Mouse (Mus musculus): ENCODE measurements around the gene Tedc2. TPM values are rescaled to one million over a fixed set of nuclear protein-coding genes. Genes with fewer than 3 reads are reported as not detected.
A peak's percentile ranks its signal among the peaks of the same experiment; 100 is the strongest.

Tedc2 gene
- total and polyA plus RNA-seq, 3 experiments: 22.6 to 24.6 TPM; not detected in 1

GRCm38 (mm10) chr17:24169317-24170065 lies 51.2 kb downstream of the Tedc2 start, which contains the start of gene Atp6v0c (continued):
- TF ChIP-seq CTCF (IDR thresholded peaks at IDR 0.05 in 2 of 3, conservative IDR thresholded peaks at IDR 0.05 in 1 of 3; ENCODE audit: control insufficient read depth in 1 of 3, insufficient read depth in 1 of 3, low read depth in 2 of 3, low read length in 3 of 3, poor library complexity in 1 of 3, severe bottlenecking in 1 of 3) (no peak), TBP (IDR thresholded peaks at IDR 0.05; ENCODE audit: low read depth, low read length) (peak; percentile 52; the same call in 1 of the 2 replicates), ZKSCAN1 (IDR thresholded peaks at IDR 0.05; ENCODE audit: low read depth, low read length) (no peak), POLR2A (IDR thresholded peaks at IDR 0.05; ENCODE audit: control insufficient read depth in 1 of 2, insufficient read depth in 1 of 2, low read depth in 1 of 2, low read length in 2 of 2, poor library complexity in 1 of 2) (peak; percentile 19 to 81; a peak in 3 of 4 replicates), TCF12 (IDR thresholded peaks at IDR 0.05; ENCODE audit: low read depth, low read length) (peak; percentile 33), MAZ (IDR thresholded peaks at IDR 0.05; ENCODE audit: low read depth, low read length) (no peak; the same call in 1 of the 2 replicates), ZC3H11A (IDR thresholded peaks at IDR 0.05; ENCODE audit: low read depth, low read length) (no peak), SIN3A (IDR thresholded peaks at IDR 0.05; ENCODE audit: low read length) (peak; percentile 79), MXI1 (IDR thresholded peaks at IDR 0.05; ENCODE audit: low read depth, low read length) (no peak), ZMIZ1 (IDR thresholded peaks at IDR 0.05; ENCODE audit: low read depth, low read length) (peak; percentile 74), GATA1 (IDR thresholded peaks at IDR 0.05; ENCODE audit: low read depth, low read length) (no peak), POLR2AphosphoS2 (IDR thresholded peaks at IDR 0.05; ENCODE audit: low read length) (peak; percentile 94), USF1 (IDR thresholded peaks at IDR 0.05; ENCODE audit: low read depth, low read length) (peak; percentile 94), USF2 (IDR thresholded peaks at IDR 0.05; ENCODE audit: borderline replicate concordance in 1 of 2, insufficient read depth in 1 of 2, low read depth in 1 of 2, low read length in 2 of 2) (peak; percentile 26 to 69; a peak in 2 of 4 replicates), RCOR1 (IDR thresholded peaks at IDR 0.05; ENCODE audit: low read depth, low read length) (no peak), EP300 (IDR thresholded peaks at IDR 0.05; ENCODE audit: low read depth in 1 of 2, low read length in 2 of 2) (no peak)

- TF ChIP-seq BHLHE40 (IDR thresholded peaks at IDR 0.05; ENCODE audit: borderline replicate concordance, low read depth, low read length) (0 out of 2 replicates have a peak, but pooled peaks have one; percentile 2), MXI1 (IDR thresholded peaks at IDR 0.05; ENCODE audit: low read depth, low read length) (peak; percentile 31), RCOR1 (IDR thresholded peaks at IDR 0.05; ENCODE audit: low read depth, low read length) (no peak), USF2 (IDR thresholded peaks at IDR 0.05; ENCODE audit: borderline replicate concordance in 1 of 2, insufficient read depth in 1 of 2, low read depth in 1 of 2, low read length in 2 of 2) (no peak), MAZ (IDR thresholded peaks at IDR 0.05; ENCODE audit: low read depth, low read length) (peak; percentile 53; the same call in 1 of the 2 replicates), ZMIZ1 (IDR thresholded peaks at IDR 0.05; ENCODE audit: low read depth, low read length) (peak; percentile 64; the same call in 1 of the 2 replicates), GABPA (IDR thresholded peaks at IDR 0.05; ENCODE audit: low read depth, low read length) (peak; percentile 46; the same call in 1 of the 2 replicates), POLR2A (IDR thresholded peaks at IDR 0.05; ENCODE audit: control insufficient read depth in 1 of 2, insufficient read depth in 1 of 2, low read depth in 1 of 2, low read length in 2 of 2, poor library complexity in 1 of 2) (peak; percentile 18 to 36; a peak in 1 of 4 replicates), EP300 (IDR thresholded peaks at IDR 0.05; ENCODE audit: low read depth in 1 of 2, low read length in 2 of 2) (0 out of 4 replicates have a peak, but pooled peaks of 1 of the 2 experiments have one; percentile 8), GATA1 (IDR thresholded peaks at IDR 0.05; ENCODE audit: low read depth, low read length) (no peak), ETS1 (IDR thresholded peaks at IDR 0.05; ENCODE audit: low read depth, low read length) (peak; percentile 44; the same call in 1 of the 2 replicates)
- Histone ChIP-seq H3K4me1 (ENCODE audit: control insufficient read depth in 1 of 2, insufficient read depth in 2 of 2, low read length in 2 of 2) (peaks cover 11 to 33% of the 10 kb centered on the region in 2 experiments), H3K9me3 (replicated peaks; ENCODE audit: insufficient read depth, low read length) (no peaks in the 10 kb centered on the region), H3K79me2 (ENCODE audit: control insufficient read depth, insufficient read depth, low read length, poor library complexity) (peaks cover 34% of the 10 kb centered on the region), H3K4me3 (ENCODE audit: control insufficient read depth in 1 of 2, insufficient read depth in 1 of 2, low read depth in 2 of 2, low read length in 2 of 2) (peak overlapping the region; percentile 81 to 88), H3K27me3 (ENCODE audit: control insufficient read depth in 1 of 2, insufficient read depth in 2 of 2, low read length in 2 of 2) (no peaks in the 10 kb centered on the region), H3K9ac (ENCODE audit: control insufficient read depth, low read depth, low read length, poor library complexity, severe bottlenecking) (peak overlapping the region; percentile 96), H3K36me3 (ENCODE audit: control insufficient read depth in 1 of 2, insufficient read depth in 2 of 2, low read length in 2 of 2) (peaks cover 4 to 28% of the 10 kb centered on the region in 2 experiments), H3K27ac (ENCODE audit: control insufficient read depth, low read depth, low read length) (peak overlapping the region; percentile 97)
- DNase-seq (ENCODE audit: low read depth, low spot score): peak; percentile 85
Observed at GRCm38 (mm10) chr17:24168590-24169277, 51.9 kb downstream of the Tedc2 start.

Data from MEL (cell line).